Mouse (Mus musculus) thymus, postnatal 10 days (tissue): ENCODE measurements at regions not wholly inside any gene's neighbourhood (a gene's known extent, or its start where the extent isn't known, plus 50 kb on each side); places are given as distances from the start of the nearest gene placed in this dataset.

Experiments used
- DNase-seq, 2 experiments: peaks; one replicate each; pipeline ENCODE4 v3.0.0; 2021; ENCODE audit warnings: low spot score in 2 of 2

GRCm38 (mm10) chr12:99039497-99040322 lies 119.3 kb downstream of the Ttc8 start:
- no peak for DNase-seq

- peak in 1 of 2 experiments; percentile 4 for DNase-seq
Measured at GRCm38 (mm10) chr12:99041606-99042005, 121.2 kb downstream of the Ttc8 start.

- DNase-seq = no peak
Measured at GRCm38 (mm10) chr12:99042918-99043862, 122.8 kb downstream of the Ttc8 start.

- no peak for DNase-seq
Measured at GRCm38 (mm10) chr12:99044477-99044876, 124.1 kb downstream of the Ttc8 start.

GRCm38 (mm10) chr12:99050426-99050825 lies 130.1 kb downstream of the Ttc8 start:
- DNase-seq = no peak

- no peak for DNase-seq
Measured at GRCm38 (mm10) chr12:99052599-99052998, 132.2 kb downstream of the Ttc8 start.

GRCm38 (mm10) chr12:99057521-99057920 lies 137.1 kb downstream of the Ttc8 start:
- no peak for DNase-seq

GRCm38 (mm10) chr12:99058916-99059315 lies 138.5 kb downstream of the Ttc8 start:
- DNase-seq = no peak

GRCm38 (mm10) chr12:99059491-99059890 lies 139.1 kb downstream of the Ttc8 start:
- no peak for DNase-seq

- DNase-seq = no peak
Measured at GRCm38 (mm10) chr12:99060702-99061101, 140.3 kb downstream of the Ttc8 start.

GRCm38 (mm10) chr12:99063441-99063840 lies 143.1 kb downstream of the Ttc8 start:
- no peak for DNase-seq

- DNase-seq = no peak
Measured at GRCm38 (mm10) chr12:99063885-99064284, 143.5 kb downstream of the Ttc8 start.

GRCm38 (mm10) chr12:99067962-99068361 lies 147.6 kb downstream of the Ttc8 start:
- no peak for DNase-seq

- no peak for DNase-seq
Measured at GRCm38 (mm10) chr12:99073766-99074165, 153.4 kb downstream of the Ttc8 start.

GRCm38 (mm10) chr12:99077366-99077765 lies 157.0 kb downstream of the Ttc8 start:
- DNase-seq = no peak

- no peak for DNase-seq
Measured at GRCm38 (mm10) chr12:99079873-99080272, 159.5 kb downstream of the Ttc8 start.

GRCm38 (mm10) chr12:99083616-99084015 lies 163.2 kb downstream of the Ttc8 start:
- no peak for DNase-seq

- DNase-seq = peak; percentile 79 to 90
Measured at GRCm38 (mm10) chr12:99084144-99084543, 163.8 kb downstream of the Ttc8 start.

- DNase-seq = no peak
Measured at GRCm38 (mm10) chr12:99087286-99087685, 166.9 kb downstream of the Ttc8 start.

GRCm38 (mm10) chr12:99091770-99092169 lies 171.4 kb downstream of the Ttc8 start:
- no peak for DNase-seq

GRCm38 (mm10) chr12:99093151-99093550 lies 172.8 kb downstream of the Ttc8 start:
- DNase-seq = no peak

GRCm38 (mm10) chr12:99093989-99094388 lies 173.6 kb downstream of the Ttc8 start:
- DNase-seq = no peak
